Mouse (Mus musculus) kidney, adult 2 months (tissue): Measurements from ENCODE around the gene Bhlhe23. TPM values are rescaled to one million over a fixed set of nuclear protein-coding genes. Genes with fewer than 3 reads are reported as not detected.

Source experiments
- DNase-seq: peaks from one replicate; pipeline ENCODE4 v3.0.0; 2021
- H3K27ac ChIP-seq: fragments of 200-500 bp; 2 replicates; pipeline ENCODE4 v1.5.1; 2012; ENCODE audit warnings: low read depth, low read length, control low read depth, inconsistent platforms; ENCODE audit not compliant: insufficient read depth
- H3K27me3 ChIP-seq: fragments of 200-500 bp; replicated peaks from 2 replicates; pipeline ENCODE4 v1.6.1; 2012; ENCODE audit warnings: mild to moderate bottlenecking, moderate library complexity, low read length, inconsistent platforms; ENCODE audit not compliant: control insufficient read depth, insufficient read depth
- H3K36me3 ChIP-seq: fragments of 200-500 bp; 2 replicates; pipeline ENCODE4 v1.6.1; 2012; ENCODE audit warnings: mild to moderate bottlenecking, moderate library complexity, low read length, inconsistent platforms; ENCODE audit not compliant: control insufficient read depth, insufficient read depth
- H3K4me1 ChIP-seq: fragments of 200-500 bp; 2 replicates; pipeline ENCODE4 v1.6.1; 2011; ENCODE audit warnings: low read length; ENCODE audit not compliant: control insufficient read depth, insufficient read depth
- H3K4me3 ChIP-seq: fragments of 200-500 bp; 2 replicates; pipeline ENCODE4 v1.5.1; 2011; ENCODE audit warnings: mild to moderate bottlenecking, low read depth, low read length, control low read depth; ENCODE audit not compliant: insufficient read depth
- CTCF ChIP-seq: fragments of 200-500 bp; conservative IDR thresholded peaks from 2 replicates; pipeline ENCODE4 v1.5.1; 2011; ENCODE audit warnings: low read depth, mild to moderate bottlenecking, control low read depth, low read length, moderate library complexity, mixed read lengths; ENCODE audit not compliant: insufficient read depth, insufficient read length
- POLR2A ChIP-seq: fragments of 200-500 bp; IDR thresholded peaks from one replicate; pipeline ENCODE4 v1.6.1; 2011; ENCODE audit warnings: low read depth, low read length, control low read depth
- WGBS: fragments of 180-500 bp; shearing (Covaris S2); methylation state at CpG from one replicate; pipeline ENCODE4 v1.1.7; 2018; 5-methylcytosine and 5-hydroxymethylcytosine counted together
- polyA plus RNA-seq: library from polyadenylated mRNA; depleted of rRNA; stranded (reverse); fragments of >200 nt; gene quantifications from 2 replicates; pipeline ENCODE4 v1.2.3, GENCODE M21; 2012

Gene Bhlhe23
- polyA plus RNA-seq, 1 experiment = not detected

- Histone ChIP-seq H3K36me3 (no peaks in the 10 kb centered on the region), H3K27ac (no peak overlapping the region), H3K4me3 (no peak overlapping the region), H3K4me1 (no peaks in the 10 kb centered on the region), H3K27me3 (no peaks in the 10 kb centered on the region)
- DNase-seq = no peak
- 43% methylated on average over 3 of the region's 3 CpGs for WGBS
- TF ChIP-seq CTCF = no peak
- no peak for TF ChIP-seq POLR2A
Measured at GRCm38 (mm10) chr2:180740349-180740748, 36.4 kb downstream of the Bhlhe23 start.

- Histone ChIP-seq H3K4me3 (no peak overlapping the region), H3K36me3 (no peaks in the 10 kb centered on the region), H3K27me3 (no peaks in the 10 kb centered on the region; the same call in 1 of the 2 replicates), H3K27ac (no peak overlapping the region), H3K4me1 (no peaks in the 10 kb centered on the region)
- TF ChIP-seq POLR2A (no peak), CTCF (no peak)
- WGBS = 66% methylated on average over 2 of the region's 2 CpGs
- no peak for DNase-seq
Measured at GRCm38 (mm10) chr2:180737984-180738383, 38.7 kb downstream of the Bhlhe23 start.

- 81% methylated on average over 7 of the region's 7 CpGs for WGBS
- no peak overlapping the region for H3K4me3 ChIP-seq
- H3K36me3 ChIP-seq = no peaks in the 10 kb centered on the region
- no peak for TF ChIP-seq POLR2A
- no peak for TF ChIP-seq CTCF
- no peak for DNase-seq
- no peak overlapping the region for H3K27ac ChIP-seq
- H3K27me3 ChIP-seq = no peaks in the 10 kb centered on the region; the same call in 1 of the 2 replicates
- no peaks in the 10 kb centered on the region for H3K4me1 ChIP-seq
Measured at GRCm38 (mm10) chr2:180735232-180735631, 41.5 kb downstream of the Bhlhe23 start.

DNA sequence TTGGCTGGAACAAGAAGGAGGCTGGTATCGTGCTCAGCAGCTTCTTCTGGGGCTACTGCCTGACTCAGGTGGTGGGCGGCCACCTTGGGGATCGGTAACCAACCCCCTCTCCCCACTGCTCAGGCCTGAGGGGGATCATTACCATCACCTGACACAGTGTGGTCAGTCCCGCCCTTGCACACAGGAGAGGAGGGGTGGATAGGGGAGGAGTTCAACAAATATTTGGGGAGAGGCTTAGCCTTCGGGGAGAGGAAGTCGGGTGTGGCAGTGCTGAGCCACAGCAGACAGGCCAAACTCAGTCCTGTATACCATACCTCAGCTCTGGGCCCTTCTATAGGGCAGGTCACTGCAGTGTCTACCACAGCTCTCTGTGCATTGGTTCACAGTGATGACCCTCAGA is 44.7 kb downstream of the Bhlhe23 start:
- no peak overlapping the region for H3K27ac ChIP-seq

DNA sequence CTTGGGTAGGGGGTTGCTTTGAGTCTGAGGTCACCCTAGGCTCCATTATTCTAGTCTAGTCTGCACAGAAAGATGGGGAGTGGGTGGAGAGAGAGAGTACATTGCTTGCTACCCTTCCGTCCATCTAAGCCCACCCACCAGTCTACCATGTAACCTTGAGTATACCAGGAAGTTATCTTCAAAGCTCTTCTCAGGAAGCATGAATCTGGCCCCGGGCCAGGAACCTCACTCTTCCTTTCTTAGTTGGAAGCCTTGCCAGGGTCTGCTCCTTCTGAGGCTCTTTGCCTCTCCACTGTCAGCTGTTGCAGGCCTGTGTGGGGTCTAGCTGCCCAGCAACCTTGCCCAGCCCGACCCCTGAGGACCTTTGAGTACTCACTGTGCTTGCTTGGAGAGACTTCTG is 45.7 kb downstream of the Bhlhe23 start:
- H3K27ac ChIP-seq = no peak overlapping the region
- 74% methylated on average over 3 of the region's 3 CpGs for WGBS
- no peak for DNase-seq
- H3K4me1 ChIP-seq = no peaks in the 10 kb centered on the region
- H3K36me3 ChIP-seq = no peaks in the 10 kb centered on the region
- no peak overlapping the region for H3K4me3 ChIP-seq
- TF ChIP-seq CTCF (no peak), POLR2A (no peak)
- no peaks in the 10 kb centered on the region; the same call in 1 of the 2 replicates for H3K27me3 ChIP-seq

More for the DNA sequence above, 44.7 kb downstream of the Bhlhe23 start:
- 59% methylated on average over 6 of the region's 6 CpGs for WGBS
- H3K4me3 ChIP-seq = no peak overlapping the region
- H3K4me1 ChIP-seq = no peaks in the 10 kb centered on the region
- TF ChIP-seq CTCF (no peak), POLR2A (no peak)
- DNase-seq = no peak
- no peaks in the 10 kb centered on the region; the same call in 1 of the 2 replicates for H3K27me3 ChIP-seq
- H3K36me3 ChIP-seq = no peaks in the 10 kb centered on the region

- Histone ChIP-seq H3K27ac (no peak overlapping the region), H3K36me3 (no peaks in the 10 kb centered on the region), H3K27me3 (no peaks in the 10 kb centered on the region), H3K4me1 (peaks cover 12% of the 10 kb centered on the region; the same call in 1 of the 2 replicates), H3K4me3 (no peak overlapping the region)
- no peak for TF ChIP-seq POLR2A
- TF ChIP-seq CTCF = no peak
- DNase-seq = no peak
- 59% methylated on average over 4 of the region's 4 CpGs for WGBS
Measured at GRCm38 (mm10) chr2:180727613-180728021, 49.1 kb downstream of the Bhlhe23 start.

DNA sequence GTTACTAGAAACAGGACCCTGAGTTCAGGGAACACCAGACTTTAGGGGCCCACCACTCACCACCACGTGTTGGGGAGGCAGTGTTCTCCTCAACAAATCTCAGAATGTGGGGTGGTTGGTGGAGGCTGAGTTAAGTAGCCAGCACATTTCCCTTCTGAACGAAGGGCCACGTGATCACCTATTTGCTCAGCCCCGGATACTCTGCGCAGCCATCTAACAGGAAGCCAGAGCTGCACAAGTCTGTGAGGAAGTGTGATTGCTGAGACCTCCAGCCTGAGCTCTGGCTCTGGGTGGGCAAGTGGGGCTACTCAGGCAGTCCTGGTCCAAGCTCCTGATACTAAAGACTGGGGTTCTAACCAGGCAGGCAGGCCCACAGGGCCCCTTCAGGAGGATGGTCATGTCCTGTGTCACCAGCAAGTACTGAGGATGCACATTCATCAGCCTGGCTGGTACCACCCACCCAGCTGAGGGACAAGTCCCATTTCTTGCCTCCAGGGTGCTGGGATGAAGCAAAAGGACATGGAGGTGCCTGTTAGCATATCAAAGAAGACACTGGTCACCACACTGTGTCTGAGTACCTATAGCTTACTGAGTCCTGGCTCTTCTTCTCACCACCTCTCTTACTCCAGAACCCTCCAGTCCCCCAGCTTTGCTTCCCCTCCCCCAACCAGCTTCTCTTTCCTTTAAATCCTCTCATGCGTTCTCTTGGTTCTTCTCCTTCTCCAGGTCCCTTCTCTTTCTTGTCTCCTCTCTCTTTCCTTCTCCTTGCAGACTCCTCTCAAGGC is 49.9 kb downstream of the Bhlhe23 start:
- peaks cover 12% of the 10 kb centered on the region; the same call in 1 of the 2 replicates for H3K4me1 ChIP-seq
- no peak overlapping the region for H3K4me3 ChIP-seq
- H3K27ac ChIP-seq = no peak overlapping the region
- 77% methylated on average over 6 of the region's 6 CpGs for WGBS
- no peaks in the 10 kb centered on the region for H3K27me3 ChIP-seq
- no peaks in the 10 kb centered on the region for H3K36me3 ChIP-seq
- TF ChIP-seq CTCF (no peak), POLR2A (no peak)
- DNase-seq = peak; percentile 14
